Mouse (Mus musculus) naive thymus-derived CD4-positive, alpha-beta T cell, adult 2 months (primary cell): Measurements from ENCODE around the gene Mfsd7a.

Source experiments
- DNase-seq: peaks from one replicate; pipeline ENCODE4 v3.0.0-alpha.2; 2011; ENCODE audit warnings: low read depth

Mfsd7a gene

DNA sequence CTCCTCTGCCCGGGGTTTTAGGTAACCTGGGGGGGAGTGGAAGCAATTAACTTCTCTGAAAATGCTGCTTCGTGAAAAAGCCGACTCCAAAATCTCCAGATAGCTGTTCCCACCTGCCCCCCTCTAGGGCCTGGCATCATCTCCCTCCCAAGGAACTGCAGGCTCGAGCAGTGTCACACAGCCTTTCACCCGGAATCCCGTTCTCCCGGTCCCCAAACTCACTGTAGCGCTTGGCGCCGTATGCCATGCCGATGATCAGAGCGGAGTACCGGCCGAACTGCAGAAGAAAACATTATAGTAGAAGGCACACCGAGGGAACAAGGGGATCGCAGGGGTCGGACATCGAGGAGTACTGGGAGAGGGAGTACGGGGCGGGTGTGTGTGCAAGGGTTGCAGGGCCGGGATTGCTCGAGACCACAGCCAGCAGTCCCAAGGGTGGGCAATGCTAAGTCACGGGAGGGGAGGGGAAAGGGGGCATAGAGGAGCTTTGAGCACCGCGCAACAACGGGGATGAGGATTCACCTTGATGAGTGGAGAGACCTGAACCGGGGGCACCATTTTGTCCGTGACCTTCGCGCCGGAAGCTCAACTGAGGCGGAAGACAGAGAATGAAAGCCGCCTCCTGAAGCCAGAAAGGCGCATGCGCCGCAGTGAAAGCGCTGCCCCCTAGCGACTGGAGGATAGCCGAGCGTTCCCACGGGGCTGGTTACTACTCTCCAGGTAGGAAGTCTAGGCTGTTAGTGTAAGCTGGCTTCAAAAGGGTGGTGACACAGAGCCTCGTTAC, 14.7 kb downstream of the Mfsd7a start, which contains the start of gene Atp5k:
Gene Atp5k, minus strand, starts transcription at position 645 of the 784 bp plus-strand sequence.
- DNase-seq: peak; percentile 96

DNA sequence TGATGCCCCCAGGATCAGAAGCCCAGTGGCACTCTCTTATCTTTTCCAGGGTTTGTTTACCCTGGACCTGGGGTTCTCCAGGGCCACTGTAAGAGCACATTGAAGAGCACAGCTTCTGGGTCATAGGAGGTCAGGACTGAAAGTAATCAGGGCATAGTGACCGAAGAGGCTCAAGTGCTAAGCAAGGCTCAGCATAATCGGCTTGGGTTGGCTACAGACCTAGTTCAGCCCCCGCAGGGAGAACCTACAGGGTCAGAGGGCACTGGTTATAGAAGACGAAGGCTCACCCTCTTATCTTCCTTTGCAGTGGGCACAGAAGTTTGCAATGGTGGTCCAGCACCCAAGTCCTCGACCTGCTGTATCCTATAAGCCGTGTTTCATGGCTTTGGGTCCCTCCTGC, 17.5 kb downstream of the Mfsd7a start:
- DNase-seq: no peak

DNA sequence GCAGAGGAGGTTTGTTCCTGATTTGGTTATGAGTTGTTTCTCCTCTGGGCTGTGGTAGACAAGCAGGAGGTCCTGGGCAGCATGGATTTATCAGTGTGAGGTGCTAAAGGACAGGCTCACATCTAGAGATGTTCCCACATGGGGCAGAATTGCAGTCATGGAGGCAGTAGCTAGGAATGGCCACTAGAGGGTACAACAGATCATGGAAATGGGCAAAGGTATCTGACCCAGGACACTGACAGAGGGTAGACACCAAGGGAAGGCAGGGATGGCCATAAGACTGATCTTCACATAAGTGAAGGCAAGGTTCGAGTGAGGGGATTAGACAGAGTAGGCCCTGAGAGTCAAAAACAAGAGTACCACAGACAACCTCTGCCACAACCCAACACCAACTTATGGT, 21.5 kb downstream of the Mfsd7a start:
- peak; percentile 66 for DNase-seq

DNA sequence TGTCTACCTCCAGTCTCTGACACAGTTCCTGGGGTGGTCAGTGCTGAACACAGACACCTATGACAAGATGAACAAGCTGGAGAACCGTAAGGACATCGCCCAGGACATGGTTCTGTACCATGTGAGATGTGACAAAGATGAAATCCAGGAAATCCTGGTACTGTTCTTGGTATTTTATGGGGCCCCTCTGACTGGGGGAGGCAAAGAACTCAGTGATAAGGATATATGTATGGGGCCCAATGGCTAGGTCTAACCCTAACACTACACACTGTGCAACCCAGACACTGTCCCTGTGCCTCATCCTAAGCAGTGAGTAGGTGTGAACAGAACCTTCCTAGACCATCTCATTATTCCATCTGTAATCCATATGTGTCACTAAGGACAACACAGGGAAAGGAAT, 25.3 kb downstream of the Mfsd7a start:
- DNase-seq: no peak

DNA sequence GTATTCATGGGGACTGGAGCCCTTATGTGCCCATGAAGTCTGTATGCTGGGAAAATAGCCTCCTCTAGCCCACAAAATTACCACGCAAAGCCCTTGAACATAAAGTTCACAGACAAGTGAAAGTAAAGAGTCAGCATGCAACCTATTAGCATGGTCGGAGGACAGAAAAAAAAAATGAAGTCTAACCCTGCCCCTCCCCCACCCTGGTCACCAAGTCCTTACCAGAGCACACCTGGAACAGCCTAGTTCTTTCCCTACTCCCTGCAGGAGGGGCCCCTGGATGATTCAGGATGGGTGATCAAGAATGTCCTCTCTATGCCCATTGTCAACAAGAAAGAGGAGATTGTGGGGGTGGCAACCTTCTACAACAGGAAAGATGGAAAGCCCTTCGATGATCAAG, 25.9 kb downstream of the Mfsd7a start:
- DNase-seq: no peak

DNA sequence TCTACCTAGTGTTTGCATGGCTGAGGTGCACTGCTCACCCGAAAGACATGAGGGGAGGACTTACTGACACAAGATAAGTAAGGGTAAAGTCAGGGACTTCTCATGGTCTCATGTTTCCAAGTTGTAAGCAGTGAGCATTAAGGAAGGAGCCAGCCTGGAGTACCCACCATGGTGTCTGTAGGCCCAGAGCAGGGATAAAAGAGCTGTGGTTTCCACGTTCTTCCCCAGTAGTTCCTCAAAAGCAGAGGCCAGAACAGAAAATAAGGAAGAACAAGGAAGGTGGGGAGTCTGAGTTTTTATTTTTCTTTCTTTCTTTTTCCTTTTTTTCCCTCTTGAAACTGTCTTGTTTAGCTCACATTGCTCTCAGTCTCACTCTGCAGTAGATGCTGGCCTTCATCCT, 34.0 kb downstream of the Mfsd7a start:
- no peak for DNase-seq

DNA sequence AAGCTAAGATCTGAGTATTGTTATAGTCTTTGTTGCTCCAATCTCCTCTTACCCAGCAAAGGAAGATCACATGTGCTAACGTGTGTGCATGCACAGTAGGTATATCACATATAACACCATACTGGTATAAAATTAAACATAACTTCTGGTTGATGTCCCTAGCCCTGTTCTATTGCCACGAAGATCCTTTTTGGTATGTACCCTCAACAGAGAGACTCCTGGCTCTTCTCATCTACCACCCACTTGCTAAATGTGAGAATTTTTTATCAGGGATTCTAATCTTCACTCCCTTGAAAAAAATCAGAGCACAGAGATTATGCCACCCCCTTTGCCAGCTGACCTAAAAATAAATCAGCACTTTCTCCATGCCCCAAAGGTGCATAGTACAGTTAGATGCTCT, 41.7 kb downstream of the Mfsd7a start:
- no peak for DNase-seq

DNA sequence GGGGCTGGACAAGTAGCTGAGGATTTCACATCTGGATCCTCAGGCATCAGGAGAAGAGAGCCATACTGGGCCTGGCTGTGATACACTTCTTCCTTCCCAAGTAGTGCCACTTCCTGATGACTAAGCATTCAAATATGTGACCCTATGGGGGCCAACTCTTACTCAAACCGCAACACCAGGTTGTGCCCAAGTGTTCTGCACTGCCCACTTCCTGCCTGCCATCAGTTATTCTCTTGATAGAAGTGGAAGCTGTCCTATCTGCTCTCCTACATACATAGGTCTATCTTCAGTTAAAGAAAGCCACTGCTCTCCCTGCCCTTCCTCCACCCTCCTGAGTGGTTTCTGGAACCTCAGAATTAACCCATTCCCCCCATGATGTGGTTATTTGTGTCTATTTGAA, 43.2 kb downstream of the Mfsd7a start:
- no peak for DNase-seq

DNA sequence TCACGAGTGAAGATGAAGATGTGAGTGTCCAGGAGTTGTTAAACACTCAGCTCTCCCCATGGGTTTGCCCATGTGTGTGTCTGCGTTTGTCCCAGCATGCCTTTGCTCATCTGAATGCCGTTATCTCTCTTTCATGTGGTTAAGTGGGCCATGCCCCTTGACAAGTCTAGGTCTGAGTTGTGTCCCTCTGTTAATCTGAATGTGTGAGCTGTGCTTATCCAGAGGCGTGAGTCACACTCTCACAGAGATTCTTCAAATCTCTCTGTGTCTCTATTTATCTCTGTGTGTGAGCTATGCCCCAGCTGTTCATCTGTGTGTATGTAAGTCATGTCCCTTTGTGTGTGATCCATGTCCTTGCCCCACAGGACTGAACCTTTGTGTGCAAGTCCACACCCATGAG, 45.2 kb downstream of the Mfsd7a start:
- DNase-seq: no peak
